Mouse (Mus musculus) CD4-positive, CD25-positive, alpha-beta regulatory T cell, adult 4 months (primary cell): ENCODE results near the gene Olfr401. TPM values are rescaled to one million over a fixed set of nuclear protein-coding genes. Genes with fewer than 3 reads are reported as not detected.
"Not testable (repeated sequence)": the region's sequence is repeated elsewhere in the genome, so short reads cannot be mapped to it uniquely, and the experiment has no call there.

Experiments
- ATAC-seq: one replicate; pipeline ENCODE4 v1.8.0; 2017
- polyA plus RNA-seq, 2 experiments: library from polyadenylated mRNA; unstranded; fragments of 100-300 nt; shearing (Covaris generic); gene quantifications; one replicate each; pipeline ENCODE4 v1.2.1; 2017

Gene Olfr401
- not detected for polyA plus RNA-seq

DNA sequence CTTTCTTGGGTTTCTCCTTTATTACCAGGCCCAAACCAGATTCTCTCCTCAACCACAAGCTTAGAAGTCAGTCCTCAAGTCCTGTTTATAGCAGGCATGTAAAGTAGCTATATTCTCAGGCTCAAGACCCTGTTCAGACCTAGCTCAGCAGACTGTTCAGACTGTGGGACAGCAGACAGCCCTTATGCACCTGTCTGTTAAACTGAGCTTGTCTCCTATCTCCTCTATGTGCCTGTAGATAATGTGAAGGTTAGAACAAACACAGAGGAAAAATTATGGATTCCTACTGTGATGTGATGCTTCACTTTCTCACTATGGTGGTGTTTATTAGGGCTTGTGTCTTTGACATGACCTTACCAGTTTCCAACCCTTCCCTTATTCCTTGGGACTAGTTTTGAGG lies at the start of gene Olfr401:
TSS of gene Olfr401 (plus strand) at position 301 of the 400 bp plus-strand sequence.
- no peak for ATAC-seq

DNA sequence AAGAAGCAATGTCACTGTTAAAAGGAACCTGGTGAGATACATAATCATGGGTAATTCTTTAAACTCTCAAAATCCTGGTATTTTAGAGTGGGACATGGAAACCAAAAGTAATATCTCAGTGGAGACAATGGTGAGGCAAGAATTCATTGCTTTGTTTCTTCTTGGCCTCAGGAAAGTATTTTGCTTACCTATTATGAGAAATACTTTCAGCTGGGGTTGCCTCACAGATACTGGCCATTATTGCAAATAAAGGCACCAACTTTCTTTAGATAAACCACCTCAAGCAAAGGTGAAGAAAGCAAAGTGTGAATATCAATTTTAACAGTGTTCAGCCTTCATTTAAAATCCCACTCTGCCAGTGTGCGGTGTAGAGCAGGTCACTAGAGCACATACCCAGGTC lies 43.9 kb upstream of the Olfr401 start, which contains the start of gene Zfp616:
TSS of gene Zfp616 (plus strand) at position 301 of the 400 bp plus-strand sequence.
- ATAC-seq: no peak

GRCm38 (mm10) chr11:74100724-74101123 lies 12.8 kb upstream of the Olfr401 start:
- no peak for ATAC-seq

GRCm38 (mm10) chr11:74101507-74101906 lies 12.0 kb upstream of the Olfr401 start:
- ATAC-seq: no peak

- ATAC-seq: no peak
Observed at GRCm38 (mm10) chr11:74105066-74105465, 8.4 kb upstream of the Olfr401 start.

- not testable (repeated sequence) for ATAC-seq
Observed at GRCm38 (mm10) chr11:74140001-74140400, 26.5 kb downstream of the Olfr401 start.

DNA sequence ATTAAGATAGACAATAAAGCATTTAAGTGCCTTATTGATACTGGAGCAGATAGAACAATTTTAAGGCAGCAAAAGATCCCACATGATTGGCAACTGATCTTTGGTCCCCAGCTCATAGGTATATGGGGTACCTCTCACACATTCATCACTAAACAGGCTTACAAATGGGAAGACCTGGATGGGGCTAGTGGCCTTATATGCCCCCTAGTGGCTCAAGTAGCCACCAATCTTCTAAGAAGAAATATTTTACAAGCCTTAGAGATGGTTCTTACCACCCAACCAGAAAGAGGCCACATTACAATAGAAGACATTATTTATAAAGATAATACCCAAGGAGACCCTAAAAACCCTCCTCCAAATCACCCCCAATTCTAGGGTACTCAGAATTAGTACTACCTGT lies 32.4 kb downstream of the Olfr401 start:
- no peak for ATAC-seq

- no peak for ATAC-seq
Observed at GRCm38 (mm10) chr11:74153229-74153628, 39.7 kb downstream of the Olfr401 start, which contains the start of gene Olfr402. Olfr402 (plus strand) TSS chr11:74153529.

GRCm38 (mm10) chr11:74168771-74169170 lies 55.3 kb downstream of the Olfr401 start:
- no peak for ATAC-seq

Other genes with a start within 250 kb of the Olfr401 start
- not detected for gene Olfr394, start 222.9 kb upstream of the Olfr401 start, polyA plus RNA-seq
- gene Olfr395, start 204.4 kb upstream of the Olfr401 start, polyA plus RNA-seq: not detected
- not detected for gene Olfr23, start 177.0 kb upstream of the Olfr401 start, polyA plus RNA-seq
- gene Olfr397, start 152.9 kb upstream of the Olfr401 start, polyA plus RNA-seq: not detected
- gene Olfr398, start 123.3 kb upstream of the Olfr401 start, polyA plus RNA-seq: under 1 TPM in 1 of 2 experiments, not detected in 1; 0.26 TPM
- not detected for gene Olfr139, start 57.2 kb upstream of the Olfr401 start, polyA plus RNA-seq
- gene Olfr399, start 57.1 kb upstream of the Olfr401 start, polyA plus RNA-seq: not detected
- not detected for gene Zfp616, start 43.8 kb upstream of the Olfr401 start, polyA plus RNA-seq
- gene Olfr402, start 39.8 kb downstream of the Olfr401 start, polyA plus RNA-seq: not detected
- gene Olfr403, start 72.5 kb downstream of the Olfr401 start, polyA plus RNA-seq: not detected
- not detected for gene Olfr43, start 97.7 kb downstream of the Olfr401 start, polyA plus RNA-seq
- gene Olfr406, start 146.1 kb downstream of the Olfr401 start, polyA plus RNA-seq: not detected
- gene Olfr59, start 170.0 kb downstream of the Olfr401 start, polyA plus RNA-seq: under 1 TPM in 1 of 2 experiments, not detected in 1; 0.11 TPM
- not detected for gene Olfr410, start 224.3 kb downstream of the Olfr401 start, polyA plus RNA-seq
- not detected for gene Olfr411, start 238.9 kb downstream of the Olfr401 start, polyA plus RNA-seq
- gene Olfr412, start 248.4 kb downstream of the Olfr401 start, polyA plus RNA-seq: not detected